Mouse (Mus musculus): ENCODE results near the gene Lrrc38. TPM values are rescaled to one million over a fixed set of nuclear protein-coding genes. Genes with fewer than 3 reads are reported as not detected.

Gene Lrrc38
- total and polyA plus RNA-seq, 2 experiments from 2014 or later: 0.23 TPM; not detected in 1

- 66% methylated on average over 26 of the region's 26 CpGs for WGBS
Observed at GRCm38 (mm10) chr4:143394181-143394580, 44.6 kb downstream of the Lrrc38 start, which contains the start of gene Pramel1. Gene Pramel1, plus strand, starts transcription at chr4:143394428.

GRCm38 (mm10) chr4:143411566-143412218, 62.1 kb downstream of the Lrrc38 start:
- peak overlapping the region; percentile 82; the same call in 1 of the 2 replicates for H3K27ac ChIP-seq (ENCODE audit: low read depth)
- H3K9me3 ChIP-seq (replicated peaks; ENCODE audit: control insufficient read depth, low read length): 0 out of 2 replicates have a peak, but pooled peaks cover 3% of the 10 kb centered on the region
- peak; percentile 9 for DNase-seq (ENCODE audit: low spot score)
- no peak for ATAC-seq (ENCODE audit: insufficient read depth, low read depth)
- H3K27me3 ChIP-seq (ENCODE audit: control insufficient read depth, insufficient read depth, low read length): no peaks in the 10 kb centered on the region
- 0 out of 2 replicates have a peak, but pooled peaks cover 4% of the 10 kb centered on the region for H3K4me1 ChIP-seq (ENCODE audit: control insufficient read depth, insufficient read depth)
- H3K4me3 ChIP-seq (ENCODE audit: low read depth, low read length): peak overlapping the region; percentile 69
- WGBS: 59% methylated on average over 5 of the region's 5 CpGs
- H3K9ac ChIP-seq (replicated peaks; ENCODE audit: low read depth, low read length): peak overlapping the region; percentile 55; the same call in 1 of the 2 replicates
- TF ChIP-seq CTCF (IDR thresholded peaks at IDR 0.05; ENCODE audit: low read depth) (no peak), EP300 (IDR thresholded peaks at IDR 0.05; ENCODE audit: low read depth) (no peak)
- peaks cover 20% of the 10 kb centered on the region; the same call in 1 of the 2 replicates for H3K36me3 ChIP-seq (replicated peaks; ENCODE audit: control insufficient read depth, insufficient read depth, low read length)
- H3K4me2 ChIP-seq (ENCODE audit: low read depth, low read length): peak overlapping the region; percentile 75

More at GRCm38 (mm10) chr4:143394181-143394580, 44.6 kb downstream of the Lrrc38 start, which contains the start of gene Pramel1:
- Histone ChIP-seq H3K27me3 (ENCODE audit: control insufficient read depth, insufficient read depth, low read length) (no peaks in the 10 kb centered on the region), H3K4me3 (ENCODE audit: low read depth, low read length) (no peak within 1 kb of the TSS), H3K4me1 (ENCODE audit: control insufficient read depth, insufficient read depth) (no peaks in the 10 kb centered on the region), H3K9me3 (replicated peaks; ENCODE audit: control insufficient read depth, low read length) (no peaks in the 10 kb centered on the region), H3K9ac (replicated peaks; ENCODE audit: low read depth, low read length) (no peak within 1 kb of the TSS), H3K36me3 (replicated peaks; ENCODE audit: control insufficient read depth, insufficient read depth, low read length) (no peaks in the 10 kb centered on the region), H3K4me2 (ENCODE audit: low read depth, low read length) (no peak within 1 kb of the TSS), H3K27ac (ENCODE audit: low read depth) (no peak within 1 kb of the TSS)
- TF ChIP-seq EP300 (IDR thresholded peaks at IDR 0.05; ENCODE audit: low read depth): no peak
- TF ChIP-seq CTCF (IDR thresholded peaks at IDR 0.05; ENCODE audit: low read depth): no peak
- no peak for DNase-seq (ENCODE audit: low spot score)
- ATAC-seq (ENCODE audit: insufficient read depth, low read depth): no peak

DNA sequence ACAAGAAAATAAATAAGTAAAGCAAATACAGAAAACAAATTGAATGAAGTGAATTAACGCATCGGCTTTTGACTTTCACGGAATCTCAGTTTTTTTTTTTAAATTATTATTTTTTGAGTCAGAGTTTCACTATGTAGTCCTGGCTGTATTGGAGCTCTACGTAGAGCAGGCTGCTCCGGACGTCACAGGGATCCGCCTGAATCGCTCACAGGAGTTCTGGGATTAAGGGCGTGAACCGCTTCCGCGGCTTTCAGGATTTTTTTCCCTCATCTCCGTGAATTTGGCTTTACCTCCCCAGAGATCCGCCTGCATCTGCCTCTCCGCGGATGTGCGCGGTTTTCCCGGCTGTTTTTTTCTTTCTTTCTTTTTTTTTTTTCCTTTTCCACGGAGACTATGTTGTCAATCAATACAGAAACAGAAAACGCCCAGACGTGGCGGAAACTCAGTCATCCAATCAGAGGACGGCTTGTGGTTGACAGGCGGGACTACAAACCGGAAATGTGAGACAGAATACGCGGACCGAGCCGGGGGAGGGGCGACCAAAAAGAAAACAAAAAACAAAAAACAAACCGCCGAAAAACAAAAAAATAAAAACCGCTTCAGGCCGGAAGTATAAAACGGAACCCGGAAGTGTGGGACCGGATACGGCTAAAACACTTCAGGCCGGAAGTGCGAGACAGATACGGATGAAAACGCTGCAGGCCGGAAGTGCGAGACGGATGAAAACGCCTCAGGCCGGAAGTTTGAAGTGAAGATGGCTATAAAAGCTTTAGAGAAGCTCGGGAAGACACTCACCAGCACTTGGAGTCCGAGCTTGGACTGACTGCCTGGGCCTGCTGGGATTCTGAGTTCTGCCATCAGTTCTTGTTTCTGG, 62.9 kb downstream of the Lrrc38 start, which contains the start of gene Pramef8:
Gene Pramef8, plus strand, starts transcription at position 208 of the 874 bp plus-strand sequence.
- peak within 1 kb of the TSS; percentile 75 for H3K4me2 ChIP-seq (ENCODE audit: low read depth, low read length)
- peak within 1 kb of the TSS; percentile 82 for H3K27ac ChIP-seq (ENCODE audit: low read depth)
- peak; percentile 93 for DNase-seq (ENCODE audit: low spot score)
- TF ChIP-seq CTCF (IDR thresholded peaks at IDR 0.05; ENCODE audit: low read depth): no peak
- peak; percentile 79; the same call in 1 of the 2 replicates for TF ChIP-seq EP300 (IDR thresholded peaks at IDR 0.05; ENCODE audit: low read depth)
- H3K9ac ChIP-seq (replicated peaks; ENCODE audit: low read depth, low read length): peak within 1 kb of the TSS; percentile 63
- ATAC-seq (ENCODE audit: insufficient read depth, low read depth): peak; percentile 91
- WGBS: under 1% methylated on average over 50 of the region's 50 CpGs
- H3K4me3 ChIP-seq (ENCODE audit: low read depth, low read length): peak within 1 kb of the TSS; percentile 69
- 0 out of 2 replicates have a peak, but pooled peaks cover 4% of the 10 kb centered on the region for H3K4me1 ChIP-seq (ENCODE audit: control insufficient read depth, insufficient read depth)
- H3K9me3 ChIP-seq (replicated peaks; ENCODE audit: control insufficient read depth, low read length): 0 out of 2 replicates have a peak, but pooled peaks cover 3% of the 10 kb centered on the region
- peaks cover 27% of the 10 kb centered on the region for H3K36me3 ChIP-seq (replicated peaks; ENCODE audit: control insufficient read depth, insufficient read depth, low read length)
- no peaks in the 10 kb centered on the region for H3K27me3 ChIP-seq (ENCODE audit: control insufficient read depth, insufficient read depth, low read length)

- Histone ChIP-seq H3K4me3 (ENCODE audit: low read depth, low read length) (no peak overlapping the region; the same call in 1 of the 2 replicates), H3K9me3 (replicated peaks; ENCODE audit: control insufficient read depth, low read length) (0 out of 2 replicates have a peak, but pooled peaks cover 3% of the 10 kb centered on the region), H3K4me1 (ENCODE audit: control insufficient read depth, insufficient read depth) (0 out of 2 replicates have a peak, but pooled peaks cover 4% of the 10 kb centered on the region), H3K27ac (ENCODE audit: low read depth) (no peak overlapping the region), H3K9ac (replicated peaks; ENCODE audit: low read depth, low read length) (no peak overlapping the region), H3K36me3 (replicated peaks; ENCODE audit: control insufficient read depth, insufficient read depth, low read length) (peaks cover 39% of the 10 kb centered on the region), H3K4me2 (ENCODE audit: low read depth, low read length) (no peak overlapping the region), H3K27me3 (ENCODE audit: control insufficient read depth, insufficient read depth, low read length) (no peaks in the 10 kb centered on the region)
- ATAC-seq (ENCODE audit: insufficient read depth, low read depth): no peak
- no peak for DNase-seq (ENCODE audit: low spot score)
- WGBS: 94% methylated on average over 1 of the region's 1 CpGs
- no peak for TF ChIP-seq CTCF (IDR thresholded peaks at IDR 0.05; ENCODE audit: low read depth)
- no peak for TF ChIP-seq EP300 (IDR thresholded peaks at IDR 0.05; ENCODE audit: low read depth)
Observed at GRCm38 (mm10) chr4:143413621-143414020, 64.1 kb downstream of the Lrrc38 start.

DNA sequence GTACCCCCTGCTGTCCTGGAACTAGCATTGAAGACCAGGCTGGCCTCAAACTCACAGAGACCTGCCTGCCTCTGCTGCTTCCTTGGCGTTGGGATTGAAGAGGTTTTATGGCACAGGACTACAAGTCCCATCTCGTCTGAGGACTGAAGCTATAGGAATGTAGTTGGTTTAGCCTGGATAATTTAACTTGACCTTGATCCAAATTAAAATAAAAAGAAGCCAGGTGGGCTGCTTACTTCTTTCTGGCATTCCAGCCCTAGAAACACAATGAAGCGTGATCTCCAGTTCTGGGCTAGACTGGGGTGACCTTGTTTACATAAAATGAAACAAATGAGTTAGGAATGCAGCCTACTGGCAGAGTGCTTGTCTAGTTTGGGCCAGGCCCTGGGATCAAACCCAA, 64.6 kb downstream of the Lrrc38 start:
- ATAC-seq (ENCODE audit: insufficient read depth, low read depth) (no peak), DNase-seq (ENCODE audit: low spot score) (no peak)
- H3K9me3 ChIP-seq (replicated peaks; ENCODE audit: control insufficient read depth, low read length): 0 out of 2 replicates have a peak, but pooled peaks cover 3% of the 10 kb centered on the region
- 0 out of 2 replicates have a peak, but pooled peaks cover 4% of the 10 kb centered on the region for H3K4me1 ChIP-seq (ENCODE audit: control insufficient read depth, insufficient read depth)
- peaks cover 44% of the 10 kb centered on the region for H3K36me3 ChIP-seq (replicated peaks; ENCODE audit: control insufficient read depth, insufficient read depth, low read length)
- TF ChIP-seq EP300 (IDR thresholded peaks at IDR 0.05; ENCODE audit: low read depth) (no peak), CTCF (IDR thresholded peaks at IDR 0.05; ENCODE audit: low read depth) (no peak)
- H3K27me3 ChIP-seq (ENCODE audit: control insufficient read depth, insufficient read depth, low read length): no peaks in the 10 kb centered on the region
- no peak overlapping the region for H3K4me3 ChIP-seq (ENCODE audit: low read depth, low read length)
- no peak overlapping the region for H3K9ac ChIP-seq (replicated peaks; ENCODE audit: low read depth, low read length)
- H3K4me2 ChIP-seq (ENCODE audit: low read depth, low read length): no peak overlapping the region
- H3K27ac ChIP-seq (ENCODE audit: low read depth): no peak overlapping the region
- WGBS: 91% methylated on average over 3 of the region's 3 CpGs

Other genes with a start within 250 kb of the Lrrc38 start
- 5.5 and 5.7 TPM in 2 replicates for gene Prdm2, start 136.8 kb upstream of the Lrrc38 start, total RNA-seq (2014; rRNA removed; ENCODE audit: low replicate concordance)
- 5.2 and 5.8 TPM in 2 replicates for gene Prdm2, start 136.8 kb upstream of the Lrrc38 start, polyA plus RNA-seq (2015; fragmentation: Nextera tagmentation; extraction: Ambion mirVana)
- 6.8 and 12.4 TPM in 2 replicates for gene Pdpn, start 50.2 kb upstream of the Lrrc38 start, total RNA-seq (2014; rRNA removed; ENCODE audit: low replicate concordance)
- 13.6 and 14.9 TPM in 2 replicates for gene Pdpn, start 50.2 kb upstream of the Lrrc38 start, polyA plus RNA-seq (2015; fragmentation: Nextera tagmentation; extraction: Ambion mirVana)
- gene Pramel1, start 44.7 kb downstream of the Lrrc38 start, total RNA-seq (2014; rRNA removed; ENCODE audit: low replicate concordance): not detected in 2 replicates
- gene Pramel1, start 44.7 kb downstream of the Lrrc38 start, polyA plus RNA-seq (2015; fragmentation: Nextera tagmentation; extraction: Ambion mirVana): not detected in 2 replicates
- 21.5 and 24.7 TPM in 2 replicates for gene Pramef8, start 62.7 kb downstream of the Lrrc38 start, total RNA-seq (2014; rRNA removed; ENCODE audit: low replicate concordance)
- gene Pramef8, start 62.7 kb downstream of the Lrrc38 start, polyA plus RNA-seq (2015; fragmentation: Nextera tagmentation; extraction: Ambion mirVana): 8.3 and 9.2 TPM in 2 replicates
- not detected in 2 replicates for gene Oog4, start 100.6 kb downstream of the Lrrc38 start, total RNA-seq (2014; rRNA removed; ENCODE audit: low replicate concordance)
- not detected in 2 replicates for gene Oog4, start 100.6 kb downstream of the Lrrc38 start, polyA plus RNA-seq (2015; fragmentation: Nextera tagmentation; extraction: Ambion mirVana)
- gene Gm13043, start 161.6 kb downstream of the Lrrc38 start, total RNA-seq (2014; rRNA removed; ENCODE audit: low replicate concordance): not detected in 2 replicates
- not detected in 2 replicates for gene Gm13043, start 161.6 kb downstream of the Lrrc38 start, polyA plus RNA-seq (2015; fragmentation: Nextera tagmentation; extraction: Ambion mirVana)
- not detected in 2 replicates for gene Gm13040, start 186.2 kb downstream of the Lrrc38 start, total RNA-seq (2014; rRNA removed; ENCODE audit: low replicate concordance)
- not detected in 2 replicates for gene Gm13040, start 186.2 kb downstream of the Lrrc38 start, polyA plus RNA-seq (2015; fragmentation: Nextera tagmentation; extraction: Ambion mirVana)
- not detected in 2 replicates for gene BC080695, start 201.9 kb downstream of the Lrrc38 start, total RNA-seq (2014; rRNA removed; ENCODE audit: low replicate concordance)
- gene BC080695, start 201.9 kb downstream of the Lrrc38 start, polyA plus RNA-seq (2015; fragmentation: Nextera tagmentation; extraction: Ambion mirVana): not detected in 2 replicates
- not detected in 2 replicates for gene Gm13057, start 202.0 kb downstream of the Lrrc38 start, total RNA-seq (2014; rRNA removed; ENCODE audit: low replicate concordance)
- not detected in 2 replicates for gene Gm13057, start 202.0 kb downstream of the Lrrc38 start, polyA plus RNA-seq (2015; fragmentation: Nextera tagmentation; extraction: Ambion mirVana)